Mouse (Mus musculus) neural tube, embryonic 13.5 days (tissue): ENCODE data around the gene Slc35a5. TPM values are rescaled to one million over a fixed set of nuclear protein-coding genes. Genes with fewer than 3 reads are reported as not detected.

Experiments
- ATAC-seq: fragments of 200-750 bp; cut with Nextera tagmentation; 2 replicates; pipeline ENCODE4 v1.8.0; 2017; ENCODE audit warnings: low read depth, mild to moderate bottlenecking, moderate TSS enrichment, moderate library complexity
- H3K27ac ChIP-seq: fragments of 300-500 bp; sonication (generic); replicated peaks from 2 replicates; pipeline ENCODE4 v1.5.1; 2015; ENCODE audit warnings: moderate library complexity, mild to moderate bottlenecking, inconsistent platforms
- H3K27me3 ChIP-seq: fragments of 300-500 bp; sonication (generic); 2 replicates; pipeline ENCODE4 v1.6.1; 2015; ENCODE audit warnings: mild to moderate bottlenecking, inconsistent platforms
- H3K36me3 ChIP-seq: fragments of 300-500 bp; sonication (generic); 2 replicates; pipeline ENCODE4 v1.6.1; 2015; ENCODE audit warnings: mild to moderate bottlenecking, inconsistent platforms
- H3K4me1 ChIP-seq: fragments of 300-500 bp; sonication (generic); replicated peaks from 2 replicates; pipeline ENCODE4 v1.6.1; 2015; ENCODE audit warnings: inconsistent platforms
- H3K4me2 ChIP-seq: fragments of 300-500 bp; sonication (generic); 2 replicates; pipeline ENCODE4 v1.6.1; 2015; ENCODE audit warnings: inconsistent platforms, mild to moderate bottlenecking, moderate library complexity
- H3K4me3 ChIP-seq: fragments of 300-500 bp; sonication (generic); 2 replicates; pipeline ENCODE4 v1.5.1; 2015; ENCODE audit warnings: mild to moderate bottlenecking, inconsistent platforms
- H3K9ac ChIP-seq: fragments of 300-500 bp; sonication (generic); 2 replicates; pipeline ENCODE4 v1.6.1; 2015; ENCODE audit warnings: moderate library complexity, mild to moderate bottlenecking, inconsistent platforms
- H3K9me3 ChIP-seq: fragments of 300-500 bp; sonication (generic); 2 replicates; pipeline ENCODE4 v1.6.1; 2016; ENCODE audit warnings: inconsistent platforms
- WGBS: fragments of 180-500 bp; shearing (Covaris S2); methylation state at CpG from one replicate; pipeline ENCODE4 v1.1.7; 2015; 5-methylcytosine and 5-hydroxymethylcytosine counted together
- polyA plus RNA-seq: library from polyadenylated mRNA; unstranded; fragments of >200 nt; fragmentation: Nextera tagmentation; extraction: Ambion mirVana; gene quantifications from 2 replicates; pipeline ENCODE4 v1.2.1, GENCODE M21; 2015

Gene Slc35a5
- 31.1 and 33.4 TPM in 2 replicates for polyA plus RNA-seq

DNA sequence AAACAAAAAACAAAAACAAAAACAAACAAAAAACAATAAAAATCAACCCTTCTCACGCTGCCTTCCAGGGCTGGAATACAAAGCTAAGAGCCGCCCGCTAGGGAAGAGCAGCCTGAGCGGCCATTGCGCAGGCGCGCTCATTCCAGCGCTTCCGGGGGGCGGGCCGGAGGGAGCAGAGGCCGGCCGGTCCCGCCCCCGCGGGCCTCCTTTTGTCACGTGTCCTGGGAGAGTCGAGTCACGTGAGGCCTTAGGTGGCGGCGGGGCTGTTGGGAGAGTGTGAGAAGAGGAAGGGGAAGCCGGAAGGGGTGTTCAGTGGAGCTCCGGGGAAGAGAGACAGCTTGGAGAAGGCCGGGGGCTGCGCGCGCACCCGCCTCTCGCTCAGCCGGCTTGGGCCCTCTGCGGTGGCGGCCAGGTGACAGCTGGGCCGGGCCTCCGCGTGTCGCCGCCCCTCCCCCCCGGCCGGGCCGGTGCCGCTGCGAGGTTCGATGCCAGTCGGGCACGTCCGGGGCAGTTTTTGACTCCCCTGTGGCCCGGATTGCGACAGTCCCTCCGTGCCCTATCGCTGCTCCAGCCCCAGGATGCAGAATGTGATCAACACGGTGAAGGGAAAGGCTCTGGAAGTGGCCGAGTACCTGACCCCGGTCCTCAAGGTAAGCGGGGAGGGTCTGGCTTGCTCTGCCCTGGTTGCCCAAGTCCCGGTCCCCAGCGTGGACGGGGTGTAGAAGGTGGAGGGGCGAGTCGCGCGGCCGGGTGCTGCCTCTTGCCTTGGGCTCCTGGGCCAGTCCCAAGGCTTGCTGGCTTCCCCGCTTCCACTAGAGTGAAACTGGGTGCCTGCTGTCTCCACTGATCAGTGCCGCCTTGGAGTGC lies at the start of gene Slc35a5, which contains the start of gene Atg3:
Gene Slc35a5, minus strand, starts transcription at position 185 of the 867 bp plus-strand sequence.
Gene Atg3, plus strand, starts transcription at position 264 of the 867 bp plus-strand sequence.
- 0% methylated on average over 64 of the region's 64 CpGs for WGBS
- peak within 1 kb of the TSS; percentile 95 for H3K27ac ChIP-seq
- peak; percentile 99 for ATAC-seq

DNA sequence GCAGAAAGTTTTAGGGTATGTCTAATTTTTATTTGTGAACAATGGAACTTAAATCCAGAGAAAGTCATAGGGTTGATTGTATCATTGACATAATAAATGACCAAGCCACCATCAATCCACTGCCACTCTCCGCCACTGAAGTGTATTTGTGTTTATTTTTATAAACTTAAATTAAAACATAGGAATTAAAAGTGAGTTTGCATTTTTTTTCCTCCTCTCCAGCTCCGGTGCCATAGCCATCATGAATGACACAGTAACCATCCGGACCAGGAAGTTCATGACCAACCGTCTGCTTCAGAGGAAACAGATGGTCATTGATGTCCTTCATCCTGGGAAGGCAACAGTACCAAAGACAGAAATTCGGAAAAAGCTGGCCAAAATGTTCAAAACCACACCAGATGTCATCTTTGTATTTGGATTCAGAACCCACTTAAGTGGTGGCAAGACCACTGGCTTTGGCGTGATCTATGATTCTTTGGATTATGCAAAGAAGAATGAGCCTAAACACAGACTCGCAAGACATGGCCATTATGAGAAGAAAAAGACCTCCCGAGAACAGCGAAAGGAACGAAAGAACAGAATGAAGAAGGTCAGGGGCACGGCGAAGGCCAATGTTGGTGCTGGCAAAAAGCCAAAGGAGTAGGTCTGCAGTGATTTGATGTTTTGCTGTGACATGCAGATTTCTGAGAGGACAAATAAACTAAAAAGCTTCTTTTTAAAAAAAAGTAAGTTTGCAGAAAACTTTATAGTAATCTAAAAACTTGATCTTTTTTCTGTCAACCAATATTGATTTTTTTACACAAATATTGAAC lies 46.6 kb upstream of the Slc35a5 start:
- 58% methylated on average over 12 of the region's 12 CpGs for WGBS
- Histone ChIP-seq H3K9me3 (no peaks in the 10 kb centered on the region), H3K27me3 (no peaks in the 10 kb centered on the region), H3K4me1 (no peaks in the 10 kb centered on the region), H3K36me3 (no peaks in the 10 kb centered on the region), H3K9ac (no peak overlapping the region), H3K27ac (no peak overlapping the region), H3K4me2 (no peak overlapping the region), H3K4me3 (no peak overlapping the region)
- ATAC-seq: no peak

More for the DNA sequence above, at the start of gene Slc35a5, which contains the start of gene Atg3:
- Histone ChIP-seq H3K9me3 (no peaks in the 10 kb centered on the region), H3K27me3 (no peaks in the 10 kb centered on the region), H3K36me3 (peaks cover 24% of the 10 kb centered on the region; the same call in 1 of the 2 replicates), H3K4me3 (peak within 1 kb of the TSS; percentile 72), H3K9ac (peak within 1 kb of the TSS; percentile 93), H3K4me2 (peak within 1 kb of the TSS; percentile 86), H3K4me1 (peaks cover 29% of the 10 kb centered on the region)

DNA sequence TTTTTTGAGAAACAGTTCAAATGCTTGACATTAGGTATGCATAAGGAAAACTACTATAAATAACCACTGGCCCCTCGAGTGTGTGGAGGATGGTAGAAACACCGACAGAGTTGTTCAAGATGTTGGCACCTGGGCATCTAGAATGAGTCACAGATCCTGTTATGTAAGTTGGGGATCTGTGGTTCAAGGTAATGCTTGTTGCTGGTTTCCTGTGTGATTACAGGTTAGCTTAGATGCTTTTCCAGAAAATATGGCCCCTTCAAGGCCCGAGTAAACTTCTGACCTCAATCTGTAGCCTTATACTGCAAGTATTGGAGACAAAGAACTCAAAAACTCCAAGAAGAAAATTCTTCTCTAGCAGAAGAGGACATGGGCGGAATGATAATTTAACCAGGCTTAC lies 45.9 kb upstream of the Slc35a5 start:
- no peaks in the 10 kb centered on the region for H3K36me3 ChIP-seq
- 86% methylated on average over 4 of the region's 4 CpGs for WGBS
- H3K27me3 ChIP-seq: no peaks in the 10 kb centered on the region
- no peak overlapping the region for H3K4me3 ChIP-seq
- ATAC-seq: no peak
- no peak overlapping the region for H3K27ac ChIP-seq
- H3K9me3 ChIP-seq: no peaks in the 10 kb centered on the region
- no peak overlapping the region for H3K4me2 ChIP-seq
- no peak overlapping the region for H3K9ac ChIP-seq
- no peaks in the 10 kb centered on the region for H3K4me1 ChIP-seq

DNA sequence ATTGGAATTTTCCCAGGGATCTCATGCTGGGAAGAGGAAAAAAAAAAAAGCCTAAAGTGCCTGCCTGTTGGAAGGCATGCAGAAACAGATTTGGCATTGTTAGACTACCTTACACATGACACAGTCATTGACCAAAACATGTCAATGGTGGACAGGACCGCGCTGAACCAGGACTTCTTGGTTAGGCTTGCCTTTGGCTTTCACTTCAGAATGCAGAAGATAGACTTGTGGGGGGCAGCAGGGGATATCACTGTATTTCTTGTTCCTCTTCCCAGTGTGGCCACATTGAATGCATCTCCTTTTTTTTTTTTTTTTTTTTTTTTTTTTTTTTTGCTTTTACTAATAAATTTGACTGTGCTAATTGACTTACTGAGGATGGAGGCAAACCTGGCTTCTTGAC lies 42.9 kb upstream of the Slc35a5 start:
- H3K4me2 ChIP-seq: no peak overlapping the region
- no peaks in the 10 kb centered on the region for H3K27me3 ChIP-seq
- H3K9me3 ChIP-seq: no peaks in the 10 kb centered on the region
- no peak for ATAC-seq
- no peak overlapping the region for H3K9ac ChIP-seq
- H3K36me3 ChIP-seq: no peaks in the 10 kb centered on the region
- no peak overlapping the region for H3K4me3 ChIP-seq
- no peak overlapping the region for H3K27ac ChIP-seq
- 97% methylated on average over 2 of the region's 2 CpGs for WGBS
- no peaks in the 10 kb centered on the region for H3K4me1 ChIP-seq

DNA sequence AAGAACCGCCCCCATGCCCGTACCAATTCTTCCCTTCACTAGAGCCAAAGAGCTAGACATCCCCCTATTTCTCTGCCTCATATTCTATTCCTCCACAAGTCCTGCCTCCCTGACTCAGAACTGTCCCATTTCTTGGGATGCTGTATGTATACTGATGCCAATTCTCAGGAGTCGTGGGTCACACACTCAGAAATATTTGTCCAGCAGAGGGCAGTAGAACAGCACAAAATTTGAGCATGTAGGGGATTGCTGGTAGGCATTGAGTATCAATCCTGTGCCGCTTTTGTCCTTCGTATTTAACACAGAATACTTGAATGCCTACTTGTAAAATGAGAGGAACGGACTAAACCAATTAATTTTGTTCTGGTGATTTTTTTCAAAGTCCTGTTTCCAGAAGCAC lies 38.3 kb upstream of the Slc35a5 start:
- H3K27ac ChIP-seq: no peak overlapping the region
- no peaks in the 10 kb centered on the region for H3K27me3 ChIP-seq
- WGBS: 29% methylated on average over 6 of the region's 6 CpGs
- no peak overlapping the region for H3K9ac ChIP-seq
- no peak overlapping the region for H3K4me2 ChIP-seq
- no peaks in the 10 kb centered on the region for H3K9me3 ChIP-seq
- H3K4me1 ChIP-seq: no peaks in the 10 kb centered on the region
- no peak overlapping the region for H3K4me3 ChIP-seq
- H3K36me3 ChIP-seq: no peaks in the 10 kb centered on the region
- ATAC-seq: peak; percentile 88

DNA sequence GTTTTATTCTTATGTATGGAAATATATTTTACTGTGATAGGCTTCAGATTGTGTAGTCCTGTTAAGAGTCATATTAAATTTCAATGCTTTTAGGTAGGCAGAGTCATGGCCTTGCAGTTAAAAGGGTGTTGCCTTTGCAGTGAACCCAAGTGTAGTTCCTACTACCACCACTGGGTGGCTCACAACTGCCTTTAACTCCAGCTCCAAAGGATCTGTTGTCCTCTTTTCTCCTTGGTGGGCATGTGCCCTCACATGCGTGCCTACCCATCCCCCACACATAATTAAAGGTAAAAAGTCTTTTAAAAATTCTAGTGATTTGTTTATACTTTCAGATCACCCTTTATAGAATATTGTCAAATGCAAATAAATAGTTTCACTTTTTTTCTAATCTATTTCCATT lies 34.1 kb upstream of the Slc35a5 start:
- ATAC-seq: peak; percentile 67
- Histone ChIP-seq H3K4me3 (no peak overlapping the region), H3K27me3 (no peaks in the 10 kb centered on the region), H3K4me2 (no peak overlapping the region), H3K4me1 (no peaks in the 10 kb centered on the region), H3K9me3 (no peaks in the 10 kb centered on the region), H3K36me3 (peaks cover 12% of the 10 kb centered on the region), H3K27ac (no peak overlapping the region), H3K9ac (no peak overlapping the region)
- WGBS: 4% methylated on average over 1 of the region's 1 CpGs

DNA sequence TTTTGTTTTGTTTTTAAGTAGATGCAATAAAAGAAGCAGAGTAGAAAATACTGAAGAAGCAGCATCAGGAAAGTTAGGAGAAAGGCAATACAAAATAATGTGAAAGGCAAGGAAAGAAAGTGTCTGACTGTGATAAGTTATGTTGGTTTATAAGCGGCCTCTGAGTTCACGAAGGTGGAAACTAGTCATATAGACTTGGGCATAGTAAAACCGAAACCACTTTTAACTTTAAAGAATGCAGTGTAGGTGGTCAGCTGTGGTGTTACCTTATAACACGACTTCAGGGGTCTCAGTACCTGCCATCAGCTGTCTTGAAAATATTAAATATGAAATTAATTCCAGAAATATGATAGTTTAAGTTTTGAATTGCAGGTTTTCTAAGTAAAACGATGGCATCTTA lies 23.3 kb upstream of the Slc35a5 start:
- 91% methylated on average over 5 of the region's 5 CpGs for WGBS
- H3K4me3 ChIP-seq: no peak overlapping the region
- H3K36me3 ChIP-seq: peaks cover 36% of the 10 kb centered on the region
- H3K9ac ChIP-seq: no peak overlapping the region
- no peaks in the 10 kb centered on the region for H3K4me1 ChIP-seq
- H3K9me3 ChIP-seq: no peaks in the 10 kb centered on the region
- H3K4me2 ChIP-seq: no peak overlapping the region
- no peaks in the 10 kb centered on the region for H3K27me3 ChIP-seq
- H3K27ac ChIP-seq: no peak overlapping the region
- ATAC-seq: no peak

DNA sequence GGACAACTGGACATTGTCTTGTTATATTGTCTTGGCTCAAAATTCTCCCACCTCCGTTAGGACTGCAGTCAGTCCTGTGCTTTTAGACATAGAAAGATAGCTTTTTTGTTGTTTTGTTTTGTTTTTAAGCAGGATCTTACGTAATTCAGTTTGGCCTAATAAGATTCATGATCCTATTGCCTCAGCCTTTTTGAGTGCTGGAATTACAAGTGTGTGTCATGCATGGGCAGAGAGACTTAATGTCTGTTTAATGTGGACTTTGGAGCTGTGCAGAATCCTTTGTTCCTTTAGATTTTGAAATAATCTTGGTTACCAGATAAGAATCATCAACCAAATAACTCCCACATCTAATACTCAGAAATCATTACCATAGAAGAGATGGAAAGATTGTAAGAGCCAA lies 20.0 kb upstream of the Slc35a5 start:
- H3K27ac ChIP-seq: no peak overlapping the region
- no peaks in the 10 kb centered on the region for H3K27me3 ChIP-seq
- no peaks in the 10 kb centered on the region for H3K9me3 ChIP-seq
- H3K4me3 ChIP-seq: no peak overlapping the region
- H3K9ac ChIP-seq: no peak overlapping the region
- ATAC-seq: no peak
- 94% methylated on average over 2 of the region's 2 CpGs for WGBS
- H3K36me3 ChIP-seq: peaks cover 31% of the 10 kb centered on the region
- H3K4me2 ChIP-seq: no peak overlapping the region
- no peaks in the 10 kb centered on the region for H3K4me1 ChIP-seq

DNA sequence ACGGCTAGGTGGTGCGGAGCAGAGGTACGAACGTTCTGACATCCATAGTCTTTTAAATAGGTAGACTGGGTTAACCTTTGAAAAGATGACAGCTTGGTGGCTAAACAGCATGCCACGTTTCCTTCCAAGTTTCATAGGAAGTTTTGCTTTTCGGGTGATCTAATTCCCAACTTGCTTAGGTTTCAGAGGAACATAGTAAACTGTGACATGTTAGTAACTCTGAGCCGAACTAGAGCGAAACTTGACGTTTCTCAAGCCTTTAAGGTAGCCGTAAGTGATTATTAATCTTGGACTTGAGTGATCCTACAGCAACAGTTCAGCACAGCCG lies 847 bp upstream of the Slc35a5 start:
- ATAC-seq: no peak
- Histone ChIP-seq H3K9me3 (no peaks in the 10 kb centered on the region), H3K4me2 (peak overlapping the region; percentile 86), H3K9ac (peak overlapping the region; percentile 93), H3K4me1 (peaks cover 29% of the 10 kb centered on the region), H3K36me3 (peaks cover 22% of the 10 kb centered on the region; the same call in 1 of the 2 replicates), H3K27me3 (no peaks in the 10 kb centered on the region), H3K4me3 (peak overlapping the region; percentile 72), H3K27ac (peak overlapping the region; percentile 95)
- 9% methylated on average over 11 of the region's 11 CpGs for WGBS

DNA sequence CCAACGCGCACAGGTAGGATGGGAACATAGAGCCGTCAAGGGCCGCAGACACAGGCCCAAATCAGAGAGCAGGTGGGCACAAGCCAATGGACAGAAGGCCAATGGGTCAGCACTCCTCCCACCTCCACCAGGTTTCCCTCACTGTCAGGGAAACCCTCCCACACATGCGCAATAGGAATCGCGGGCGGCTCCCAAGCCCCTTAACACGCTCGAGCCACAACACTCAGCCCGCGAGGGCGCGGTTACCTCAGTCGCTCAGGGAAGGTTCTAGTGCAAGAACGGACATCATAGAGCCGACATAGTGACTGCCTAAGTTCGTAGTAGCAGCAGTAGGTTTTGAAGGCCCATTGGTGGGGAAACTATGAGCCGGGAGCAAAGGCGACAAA lies 377 bp downstream of the Slc35a5 start:
- no peaks in the 10 kb centered on the region for H3K27me3 ChIP-seq

DNA sequence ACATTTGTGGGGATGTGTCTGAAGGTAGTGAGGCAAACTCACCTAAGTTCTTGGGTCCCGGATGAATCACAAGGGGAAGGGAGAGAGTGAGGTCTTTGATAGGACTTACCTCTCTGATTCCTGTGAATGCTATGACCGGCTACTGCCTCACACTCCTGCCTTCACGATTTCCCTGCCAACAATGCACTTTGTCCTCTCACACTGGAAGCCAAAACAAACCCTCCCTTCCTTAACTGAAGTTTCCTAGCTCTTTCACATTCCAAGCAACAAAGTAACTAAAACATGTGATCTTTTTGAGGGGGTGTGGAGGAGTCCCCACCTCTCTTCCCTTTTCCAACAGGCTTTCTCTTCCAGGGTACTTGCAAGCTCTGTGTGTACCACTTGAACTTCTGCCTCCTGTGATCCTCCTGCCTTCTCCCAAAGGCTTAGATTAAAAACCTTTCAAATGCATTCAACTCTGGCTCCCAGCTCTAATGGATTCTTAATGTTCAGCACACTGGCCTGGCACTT lies 3.7 kb downstream of the Slc35a5 start:
- H3K4me1 ChIP-seq: peaks cover 14% of the 10 kb centered on the region
- H3K27me3 ChIP-seq: no peaks in the 10 kb centered on the region
- no peak overlapping the region for H3K27ac ChIP-seq
- no peak overlapping the region for H3K4me2 ChIP-seq
- H3K9ac ChIP-seq: no peak overlapping the region
- peaks cover 49% of the 10 kb centered on the region for H3K36me3 ChIP-seq
- H3K4me3 ChIP-seq: no peak overlapping the region
- no peaks in the 10 kb centered on the region for H3K9me3 ChIP-seq
- ATAC-seq: no peak
- WGBS: 94% methylated on average over 3 of the region's 3 CpGs

More for the DNA sequence above, 377 bp downstream of the Slc35a5 start:
- Histone ChIP-seq H3K4me3 (peak overlapping the region; percentile 72), H3K9ac (peak overlapping the region; percentile 85), H3K27ac (peak overlapping the region; percentile 95), H3K4me1 (peaks cover 29% of the 10 kb centered on the region), H3K4me2 (peak overlapping the region; percentile 86), H3K36me3 (peaks cover 24% of the 10 kb centered on the region; the same call in 1 of the 2 replicates), H3K9me3 (no peaks in the 10 kb centered on the region)
- peak; percentile 86 for ATAC-seq
- WGBS: under 1% methylated on average over 20 of the region's 20 CpGs

DNA sequence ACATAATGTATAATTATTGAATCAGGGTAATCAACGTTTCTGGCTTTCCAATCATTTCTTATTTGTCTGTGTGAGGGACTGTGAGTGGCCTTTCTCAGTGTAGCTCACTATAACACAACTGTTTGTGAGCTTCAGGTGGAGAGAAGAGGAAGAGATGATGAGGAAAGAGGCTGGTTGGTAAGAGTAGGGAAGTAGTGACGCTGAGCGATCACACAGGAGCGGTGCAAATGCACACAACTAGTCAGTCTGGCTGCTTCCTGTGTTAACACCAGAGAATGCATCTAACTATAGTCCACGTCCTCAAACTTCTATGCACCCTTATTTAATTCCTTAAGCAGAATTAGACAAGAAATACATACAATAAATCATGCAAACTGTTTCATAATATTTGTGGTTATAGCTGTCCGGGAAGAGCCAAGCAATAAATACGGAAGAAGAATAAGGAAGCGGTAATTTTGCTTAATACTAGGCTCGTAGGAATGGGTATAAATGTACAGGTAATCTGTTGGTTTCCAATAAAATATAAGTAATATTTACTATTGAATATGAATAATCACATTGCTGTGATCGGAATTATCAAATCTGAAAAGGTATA lies 9.9 kb downstream of the Slc35a5 start:
- H3K9me3 ChIP-seq: no peaks in the 10 kb centered on the region
- no peak overlapping the region for H3K27ac ChIP-seq
- peaks cover 77% of the 10 kb centered on the region for H3K36me3 ChIP-seq
- no peak overlapping the region for H3K4me2 ChIP-seq
- WGBS: 92% methylated on average over 10 of the region's 10 CpGs
- H3K9ac ChIP-seq: no peak overlapping the region
- no peaks in the 10 kb centered on the region for H3K4me1 ChIP-seq
- no peaks in the 10 kb centered on the region for H3K27me3 ChIP-seq
- ATAC-seq: no peak
- no peak overlapping the region for H3K4me3 ChIP-seq
